Mouse (Mus musculus) C2C12 (cell line): ENCODE results near the gene Oxnad1.
A peak's percentile ranks its signal among the peaks of the same experiment; 100 is the strongest.

Experiments
- CEBPB ChIP-seq: IDR thresholded peaks from one replicate; pipeline ENCODE4 v1.6.1; 2011; ENCODE audit warnings: low read depth, mild to moderate bottlenecking, control low read depth, moderate library complexity
- CTCF ChIP-seq: IDR thresholded peaks from one replicate; pipeline ENCODE4 v1.5.1; 2011; ENCODE audit not compliant: control insufficient read depth, insufficient read depth, insufficient read length
- FOSL1 ChIP-seq: IDR thresholded peaks from one replicate; pipeline ENCODE4 v1.8.0; 2011; ENCODE audit warnings: mild to moderate bottlenecking, low read length; ENCODE audit not compliant: poor library complexity, insufficient read depth, severe bottlenecking
- USF1 ChIP-seq: IDR thresholded peaks from one replicate; pipeline ENCODE4 v1.6.1; 2011; ENCODE audit warnings: low read depth, mild to moderate bottlenecking, control low read depth, moderate library complexity

DNA sequence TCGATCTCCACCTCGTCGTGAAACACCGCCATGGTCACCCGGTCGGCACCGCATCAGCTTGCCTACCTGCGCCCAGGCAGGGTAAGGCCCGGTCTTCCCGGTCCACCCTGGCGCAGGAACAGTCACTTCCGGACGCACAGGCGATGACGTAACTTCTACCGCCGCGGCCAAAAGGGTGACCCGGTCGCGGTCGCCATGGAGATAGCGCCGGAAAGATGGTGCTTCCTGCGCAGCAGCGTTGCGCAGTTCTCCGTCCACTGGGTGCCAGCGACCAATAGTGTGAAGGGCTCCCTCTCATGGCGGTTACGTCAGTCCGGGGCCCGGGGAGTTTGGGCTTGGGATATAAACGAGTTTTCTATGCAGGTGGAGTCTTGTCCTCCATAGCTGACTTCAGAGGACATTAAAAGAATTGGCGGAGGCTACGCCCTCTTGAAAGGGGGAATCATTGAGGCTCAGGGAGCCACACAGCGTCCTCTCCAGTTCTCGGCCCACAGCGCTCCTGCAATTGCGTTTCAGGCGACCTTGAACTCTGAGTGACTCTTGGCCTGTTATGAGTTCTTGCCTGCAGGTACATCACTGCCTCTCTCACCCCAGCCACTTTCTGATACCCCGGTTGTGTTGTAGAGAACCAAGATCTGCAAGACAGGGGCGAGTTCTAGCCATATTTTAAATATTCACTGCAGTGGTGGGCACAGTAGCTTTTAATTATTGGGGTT, 470 bp downstream of the Oxnad1 start, which contains the start of gene Dph3:
- TF ChIP-seq USF1 (no peak), CTCF (no peak), CEBPB (peak; percentile 37), FOSL1 (no peak)
